Mouse (Mus musculus): Measurements from ENCODE around the gene Adamts20. TPM values are rescaled to one million over a fixed set of nuclear protein-coding genes. Genes with fewer than 3 reads are reported as not detected.
"Not testable (repeated sequence)": the region's sequence is repeated elsewhere in the genome, so short reads cannot be mapped to it uniquely, and the experiment has no call there.

The Adamts20 gene
- polyA plus RNA-seq, 1 experiment from 2014 or later, result 1.1 TPM

DNA sequence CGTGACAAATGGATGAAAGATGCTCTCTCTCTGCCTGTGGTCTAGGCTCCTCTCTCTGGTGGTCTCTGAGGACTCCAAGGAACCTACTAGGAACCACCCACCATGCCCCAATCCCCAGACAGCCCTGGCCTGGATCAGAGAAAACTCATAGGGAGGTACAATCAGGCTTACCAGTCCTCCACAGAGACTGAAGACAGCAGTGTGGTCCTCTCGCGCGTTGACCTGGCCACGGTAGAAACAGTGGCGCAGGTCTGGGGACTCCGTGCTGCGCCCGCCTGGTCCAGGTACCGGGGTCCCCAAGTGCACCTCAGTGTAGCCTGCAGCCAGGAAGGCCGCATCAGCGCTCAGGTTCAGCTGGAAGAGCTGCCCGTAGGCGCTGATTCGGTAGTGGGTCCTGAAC is 62.2 kb downstream of the Adamts20 start:
- H3K9ac ChIP-seq (ENCODE audit: low read length), result peak overlapping the region; percentile 74; the same call in 1 of the 2 replicates
- no peak for ATAC-seq (ENCODE audit: insufficient number of reproducible peaks, insufficient read depth, low FRiP score, low read depth)
- no peaks in the 10 kb centered on the region for H3K36me3 ChIP-seq (ENCODE audit: control insufficient read depth, insufficient read depth, low read length)
- WGBS, result 7% methylated on average over 15 of the region's 15 CpGs
- peak overlapping the region; percentile 99 for H3K4me2 ChIP-seq (ENCODE audit: low read length)
- peak overlapping the region; percentile 59 to 64 for H3K4me3 ChIP-seq (ENCODE audit: control insufficient read depth in 1 of 2, insufficient read depth in 1 of 2, low read depth in 1 of 2, low read length in 2 of 2)
- peaks cover 7 to 9% of the 10 kb centered on the region in 2 experiments; a peak in 3 of 4 replicates for H3K4me1 ChIP-seq (ENCODE audit: control insufficient read depth in 2 of 2, insufficient read depth in 2 of 2, low read length in 2 of 2)
- no peak overlapping the region for H3K27ac ChIP-seq (replicated peaks in 1 of 2; ENCODE audit: control insufficient read depth in 1 of 2, insufficient read depth in 1 of 2, low read depth in 2 of 2, low read length in 2 of 2)
- peaks cover 40% of the 10 kb centered on the region for H3K27me3 ChIP-seq (ENCODE audit: control insufficient read depth, insufficient read depth, low read length)
- H3K9me3 ChIP-seq (ENCODE audit: control insufficient read depth, low read length), result no peaks in the 10 kb centered on the region

GRCm38 (mm10) chr15:94392737-94393136 is 72.5 kb downstream of the Adamts20 start:
- Histone ChIP-seq H3K27ac (replicated peaks in 1 of 2; ENCODE audit: control insufficient read depth in 1 of 2, insufficient read depth in 1 of 2, low read depth in 2 of 2, low read length in 2 of 2) (no peak overlapping the region), H3K4me2 (ENCODE audit: low read length) (no peak overlapping the region), H3K4me3 (ENCODE audit: control insufficient read depth in 1 of 2, insufficient read depth in 1 of 2, low read depth in 1 of 2, low read length in 2 of 2) (no peak overlapping the region), H3K36me3 (ENCODE audit: control insufficient read depth, insufficient read depth, low read length) (no peaks in the 10 kb centered on the region), H3K9ac (ENCODE audit: low read length) (no peak overlapping the region), H3K27me3 (ENCODE audit: control insufficient read depth, insufficient read depth, low read length) (no peaks in the 10 kb centered on the region), H3K9me3 (ENCODE audit: control insufficient read depth, low read length) (no peaks in the 10 kb centered on the region), H3K4me1 (ENCODE audit: control insufficient read depth in 2 of 2, insufficient read depth in 2 of 2, low read length in 2 of 2) (no peaks in the 10 kb centered on the region)
- WGBS, result 82% methylated on average over 7 of the region's 7 CpGs
- no peak for ATAC-seq (ENCODE audit: insufficient number of reproducible peaks, insufficient read depth, low FRiP score, low read depth)

- not testable (repeated sequence) for H3K9ac ChIP-seq (ENCODE audit: low read length); ATAC-seq (ENCODE audit: insufficient number of reproducible peaks, insufficient read depth, low FRiP score, low read depth); H3K4me1 ChIP-seq (ENCODE audit: control insufficient read depth in 2 of 2, insufficient read depth in 2 of 2, low read length in 2 of 2); H3K9me3 ChIP-seq (ENCODE audit: control insufficient read depth, low read length); H3K27me3 ChIP-seq (ENCODE audit: control insufficient read depth, insufficient read depth, low read length); H3K36me3 ChIP-seq (ENCODE audit: control insufficient read depth, insufficient read depth, low read length); H3K4me3 ChIP-seq (ENCODE audit: control insufficient read depth in 1 of 2, insufficient read depth in 1 of 2, low read depth in 1 of 2, low read length in 2 of 2); H3K27ac ChIP-seq (replicated peaks in 1 of 2; ENCODE audit: control insufficient read depth in 1 of 2, insufficient read depth in 1 of 2, low read depth in 2 of 2, low read length in 2 of 2); H3K4me2 ChIP-seq (ENCODE audit: low read length)
- 67% methylated on average over 2 of the region's 2 CpGs for WGBS
These were observed 75.1 kb downstream of the Adamts20 start for GRCm38 (mm10) chr15:94390127-94390526.

DNA sequence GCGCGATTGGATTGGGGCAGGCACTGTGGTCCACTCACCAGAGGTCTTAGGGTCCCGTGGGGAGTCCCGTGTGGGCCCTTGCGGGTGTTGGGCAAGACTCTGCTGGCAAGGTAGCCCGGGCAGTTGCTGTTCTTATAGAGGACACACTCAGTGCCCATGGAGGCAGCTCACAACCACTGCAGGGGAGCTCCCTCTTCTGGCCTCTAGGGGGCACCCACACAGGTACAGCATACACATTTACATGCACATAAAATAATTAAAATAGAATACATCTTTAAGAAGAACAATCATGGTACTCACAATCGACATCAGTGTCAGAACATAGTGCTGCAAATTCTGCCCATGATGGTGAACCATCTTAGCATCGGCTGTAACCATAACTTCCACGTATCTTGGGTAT is 85.8 kb downstream of the Adamts20 start:
- Histone ChIP-seq H3K4me3 (ENCODE audit: control insufficient read depth in 1 of 2, insufficient read depth in 1 of 2, low read depth in 1 of 2, low read length in 2 of 2) (no peak overlapping the region), H3K36me3 (ENCODE audit: control insufficient read depth, insufficient read depth, low read length) (no peaks in the 10 kb centered on the region), H3K9ac (ENCODE audit: low read length) (no peak overlapping the region), H3K4me2 (ENCODE audit: low read length) (no peak overlapping the region), H3K4me1 (ENCODE audit: control insufficient read depth in 2 of 2, insufficient read depth in 2 of 2, low read length in 2 of 2) (no peaks in the 10 kb centered on the region), H3K27ac (replicated peaks in 1 of 2; ENCODE audit: control insufficient read depth in 1 of 2, insufficient read depth in 1 of 2, low read depth in 2 of 2, low read length in 2 of 2) (no peak overlapping the region), H3K27me3 (ENCODE audit: control insufficient read depth, insufficient read depth, low read length) (no peaks in the 10 kb centered on the region), H3K9me3 (ENCODE audit: control insufficient read depth, low read length) (no peaks in the 10 kb centered on the region)
- 89% methylated on average over 6 of the region's 9 CpGs for WGBS
- no peak for ATAC-seq (ENCODE audit: insufficient number of reproducible peaks, insufficient read depth, low FRiP score, low read depth)

GRCm38 (mm10) chr15:94372548-94372947 is 92.7 kb downstream of the Adamts20 start:
- H3K27ac ChIP-seq (replicated peaks in 1 of 2; ENCODE audit: control insufficient read depth in 1 of 2, insufficient read depth in 1 of 2, low read depth in 2 of 2, low read length in 2 of 2), result no peak overlapping the region
- H3K36me3 ChIP-seq (ENCODE audit: control insufficient read depth, insufficient read depth, low read length), result no peaks in the 10 kb centered on the region
- no peaks in the 10 kb centered on the region for H3K9me3 ChIP-seq (ENCODE audit: control insufficient read depth, low read length)
- no peaks in the 10 kb centered on the region for H3K27me3 ChIP-seq (ENCODE audit: control insufficient read depth, insufficient read depth, low read length)
- no peak for ATAC-seq (ENCODE audit: insufficient number of reproducible peaks, insufficient read depth, low FRiP score, low read depth)
- H3K4me1 ChIP-seq (ENCODE audit: control insufficient read depth in 2 of 2, insufficient read depth in 2 of 2, low read length in 2 of 2), result no peaks in the 10 kb centered on the region
- no peak overlapping the region for H3K4me3 ChIP-seq (ENCODE audit: control insufficient read depth in 1 of 2, insufficient read depth in 1 of 2, low read depth in 1 of 2, low read length in 2 of 2)
- WGBS, result 72% methylated on average over 7 of the region's 7 CpGs
- H3K4me2 ChIP-seq (ENCODE audit: low read length), result no peak overlapping the region
- H3K9ac ChIP-seq (ENCODE audit: low read length), result no peak overlapping the region

GRCm38 (mm10) chr15:94349052-94349451 is 116.2 kb downstream of the Adamts20 start:
- Histone ChIP-seq H3K27ac (replicated peaks in 1 of 2; ENCODE audit: control insufficient read depth in 1 of 2, insufficient read depth in 1 of 2, low read depth in 2 of 2, low read length in 2 of 2) (no peak overlapping the region), H3K36me3 (ENCODE audit: control insufficient read depth, insufficient read depth, low read length) (no peaks in the 10 kb centered on the region), H3K4me2 (ENCODE audit: low read length) (no peak overlapping the region), H3K9ac (ENCODE audit: low read length) (no peak overlapping the region), H3K4me1 (ENCODE audit: control insufficient read depth in 2 of 2, insufficient read depth in 2 of 2, low read length in 2 of 2) (no peaks in the 10 kb centered on the region), H3K9me3 (ENCODE audit: control insufficient read depth, low read length) (peaks cover 4% of the 10 kb centered on the region; the same call in 1 of the 2 replicates), H3K27me3 (ENCODE audit: control insufficient read depth, insufficient read depth, low read length) (no peaks in the 10 kb centered on the region), H3K4me3 (ENCODE audit: control insufficient read depth in 1 of 2, insufficient read depth in 1 of 2, low read depth in 1 of 2, low read length in 2 of 2) (no peak overlapping the region)
- WGBS, result 70% methylated on average over 18 of the region's 18 CpGs
- ATAC-seq (ENCODE audit: insufficient number of reproducible peaks, insufficient read depth, low FRiP score, low read depth), result no peak

GRCm38 (mm10) chr15:94344317-94344716 is 120.9 kb downstream of the Adamts20 start:
- no peak overlapping the region for H3K27ac ChIP-seq (replicated peaks in 1 of 2; ENCODE audit: control insufficient read depth in 1 of 2, insufficient read depth in 1 of 2, low read depth in 2 of 2, low read length in 2 of 2)
- H3K9ac ChIP-seq (ENCODE audit: low read length), result no peak overlapping the region
- H3K4me3 ChIP-seq (ENCODE audit: control insufficient read depth in 1 of 2, insufficient read depth in 1 of 2, low read depth in 1 of 2, low read length in 2 of 2), result no peak overlapping the region
- H3K4me1 ChIP-seq (ENCODE audit: control insufficient read depth in 2 of 2, insufficient read depth in 2 of 2, low read length in 2 of 2), result no peaks in the 10 kb centered on the region
- no peaks in the 10 kb centered on the region for H3K27me3 ChIP-seq (ENCODE audit: control insufficient read depth, insufficient read depth, low read length)
- 84% methylated on average over 5 of the region's 5 CpGs for WGBS
- peaks cover 4% of the 10 kb centered on the region; the same call in 1 of the 2 replicates for H3K9me3 ChIP-seq (ENCODE audit: control insufficient read depth, low read length)
- H3K36me3 ChIP-seq (ENCODE audit: control insufficient read depth, insufficient read depth, low read length), result no peaks in the 10 kb centered on the region
- H3K4me2 ChIP-seq (ENCODE audit: low read length), result no peak overlapping the region
- no peak for ATAC-seq (ENCODE audit: insufficient number of reproducible peaks, insufficient read depth, low FRiP score, low read depth)

DNA sequence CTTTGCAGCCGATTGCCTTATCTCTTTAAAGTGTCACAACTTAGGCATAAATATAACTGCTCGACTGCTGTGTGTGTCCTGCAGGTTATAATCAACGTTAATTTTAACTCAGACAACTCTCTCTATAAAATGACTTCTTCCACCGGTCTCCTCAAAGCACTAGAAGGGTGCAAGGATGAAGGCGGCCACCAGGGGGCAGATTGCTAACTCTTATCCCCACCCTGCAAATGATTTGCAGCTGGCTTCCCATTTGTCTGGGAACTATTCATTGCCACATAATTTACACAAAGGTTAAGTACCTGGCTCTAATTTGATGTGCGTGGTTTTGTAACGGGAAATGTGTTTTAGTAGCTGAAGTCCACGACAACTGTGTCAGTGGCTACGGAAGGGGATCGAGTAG is 122.9 kb downstream of the Adamts20 start:
- no peak for ATAC-seq (ENCODE audit: insufficient number of reproducible peaks, insufficient read depth, low FRiP score, low read depth)

More for the DNA sequence above, 122.9 kb downstream of the Adamts20 start:
- 63% methylated on average over 10 of the region's 10 CpGs for WGBS
- Histone ChIP-seq H3K9ac (ENCODE audit: low read length) (no peak overlapping the region), H3K4me2 (ENCODE audit: low read length) (no peak overlapping the region), H3K4me1 (ENCODE audit: control insufficient read depth in 2 of 2, insufficient read depth in 2 of 2, low read length in 2 of 2) (no peaks in the 10 kb centered on the region), H3K27me3 (ENCODE audit: control insufficient read depth, insufficient read depth, low read length) (no peaks in the 10 kb centered on the region), H3K36me3 (ENCODE audit: control insufficient read depth, insufficient read depth, low read length) (no peaks in the 10 kb centered on the region), H3K4me3 (ENCODE audit: control insufficient read depth in 1 of 2, insufficient read depth in 1 of 2, low read depth in 1 of 2, low read length in 2 of 2) (no peak overlapping the region), H3K27ac (replicated peaks in 1 of 2; ENCODE audit: control insufficient read depth in 1 of 2, insufficient read depth in 1 of 2, low read depth in 2 of 2, low read length in 2 of 2) (no peak overlapping the region), H3K9me3 (ENCODE audit: control insufficient read depth, low read length) (peaks cover 4% of the 10 kb centered on the region; the same call in 1 of the 2 replicates)

All from heart, embryonic 14.5 days (tissue).